Mouse (Mus musculus) hindbrain, postnatal 0 days (tissue): ENCODE data around the gene Tmem119. TPM values are rescaled to one million over a fixed set of nuclear protein-coding genes. Genes with fewer than 3 reads are reported as not detected.

Experiments
- ATAC-seq: fragments of 200-750 bp; cut with Nextera tagmentation; 2 replicates; pipeline ENCODE4 v1.8.0; 2017; ENCODE audit warnings: mild to moderate bottlenecking, moderate TSS enrichment, moderate library complexity
- DNase-seq: peaks from one replicate; pipeline ENCODE4 v3.0.0-alpha.2; 2015; ENCODE audit warnings: low spot score
- H3K27ac ChIP-seq: fragments of 300-500 bp; sonication (generic); 2 replicates; pipeline ENCODE4 v1.5.1; 2014; ENCODE audit warnings: mild to moderate bottlenecking
- H3K27me3 ChIP-seq: fragments of 300-500 bp; sonication (generic); 2 replicates; pipeline ENCODE4 v1.6.1; 2014; ENCODE audit warnings: low read length, mixed read lengths; ENCODE audit not compliant: insufficient read depth
- H3K36me3 ChIP-seq: fragments of 300-500 bp; sonication (generic); 2 replicates; pipeline ENCODE4 v1.6.1; 2014; ENCODE audit warnings: low read length, mixed read lengths; ENCODE audit not compliant: insufficient read depth
- H3K4me1 ChIP-seq: fragments of 300-500 bp; sonication (generic); 2 replicates; pipeline ENCODE4 v1.6.1; 2014; ENCODE audit warnings: antibody characterized with exemption, low read length, mixed read lengths; ENCODE audit not compliant: insufficient read depth
- H3K4me2 ChIP-seq: fragments of 300-500 bp; sonication (generic); 2 replicates; pipeline ENCODE4 v1.6.1; 2014; ENCODE audit warnings: low read depth, mild to moderate bottlenecking, low read length, moderate library complexity, mixed read lengths
- H3K4me3 ChIP-seq: fragments of 300-500 bp; sonication (generic); 2 replicates; pipeline ENCODE4 v1.5.1; 2014; ENCODE audit warnings: low read length
- H3K9ac ChIP-seq: fragments of 300-500 bp; sonication (generic); replicated peaks from 2 replicates; pipeline ENCODE4 v1.6.1; 2014; ENCODE audit warnings: mild to moderate bottlenecking, low read length, moderate library complexity, mixed read lengths
- H3K9me3 ChIP-seq: fragments of 300-500 bp; sonication (generic); 2 replicates; pipeline ENCODE4 v1.6.1; 2016; ENCODE audit warnings: low read length, mixed read lengths
- CTCF ChIP-seq: IDR thresholded peaks from 2 replicates; pipeline ENCODE4 v1.5.1; 2016; ENCODE audit warnings: antibody characterized with exemption, control low read depth, low read depth
- WGBS: fragments of 180-500 bp; shearing (Covaris S2); extraction: QIAGEN DNeasy Blood & Tissue Kit; methylation state at CpG from one replicate; pipeline ENCODE4 v1.1.7; 2014; 5-methylcytosine and 5-hydroxymethylcytosine counted together
- polyA plus RNA-seq: library from polyadenylated mRNA; unstranded; fragments of >200 nt; fragmentation: Nextera tagmentation; extraction: Ambion mirVana; gene quantifications from 2 replicates; pipeline ENCODE4 v1.2.1, GENCODE M21; 2015
- total RNA-seq: library from RNA; depleted of rRNA; stranded (reverse); fragments of >200 nt; gene quantifications from 2 replicates; pipeline ENCODE4 v1.2.3, GENCODE M21; 2014

Gene Tmem119
- total and polyA plus RNA-seq, 2 experiments from 2014 or later = 7.6 to 9.2 TPM

- no peak overlapping the region for H3K4me2 ChIP-seq
- H3K27me3 ChIP-seq = no peaks in the 10 kb centered on the region
- no peak for DNase-seq
- H3K36me3 ChIP-seq = no peaks in the 10 kb centered on the region
- TF ChIP-seq CTCF = no peak
- no peak overlapping the region for H3K27ac ChIP-seq
- no peak for ATAC-seq
- no peaks in the 10 kb centered on the region for H3K4me1 ChIP-seq
- H3K9me3 ChIP-seq = no peaks in the 10 kb centered on the region
- H3K4me3 ChIP-seq = no peak overlapping the region
- WGBS = 85% methylated on average over 7 of the region's 7 CpGs
- H3K9ac ChIP-seq = no peak overlapping the region
These were observed 25.2 kb upstream of the Tmem119 start for GRCm38 (mm10) chr5:113825558-113825957.

GRCm38 (mm10) chr5:113824228-113824627 is 23.9 kb upstream of the Tmem119 start:
- TF ChIP-seq CTCF = no peak
- Histone ChIP-seq H3K9ac (no peak overlapping the region), H3K9me3 (no peaks in the 10 kb centered on the region), H3K4me3 (no peak overlapping the region), H3K36me3 (no peaks in the 10 kb centered on the region), H3K27ac (no peak overlapping the region), H3K4me2 (no peak overlapping the region), H3K4me1 (no peaks in the 10 kb centered on the region), H3K27me3 (no peaks in the 10 kb centered on the region)
- 79% methylated on average over 4 of the region's 4 CpGs for WGBS
- ATAC-seq (no peak), DNase-seq (no peak)

- Histone ChIP-seq H3K9me3 (no peaks in the 10 kb centered on the region), H3K4me2 (no peak overlapping the region), H3K27me3 (no peaks in the 10 kb centered on the region), H3K4me3 (no peak overlapping the region), H3K4me1 (no peaks in the 10 kb centered on the region), H3K36me3 (no peaks in the 10 kb centered on the region), H3K27ac (peak overlapping the region; percentile 27; the same call in 1 of the 2 replicates), H3K9ac (no peak overlapping the region)
- no peak for TF ChIP-seq CTCF
- WGBS = 60% methylated on average over 14 of the region's 14 CpGs
- DNase-seq = peak; percentile 70
- 0 out of 2 replicates have a peak, but pooled peaks have one; percentile 35 for ATAC-seq
These were observed 18.3 kb upstream of the Tmem119 start for GRCm38 (mm10) chr5:113818572-113818971.

DNA sequence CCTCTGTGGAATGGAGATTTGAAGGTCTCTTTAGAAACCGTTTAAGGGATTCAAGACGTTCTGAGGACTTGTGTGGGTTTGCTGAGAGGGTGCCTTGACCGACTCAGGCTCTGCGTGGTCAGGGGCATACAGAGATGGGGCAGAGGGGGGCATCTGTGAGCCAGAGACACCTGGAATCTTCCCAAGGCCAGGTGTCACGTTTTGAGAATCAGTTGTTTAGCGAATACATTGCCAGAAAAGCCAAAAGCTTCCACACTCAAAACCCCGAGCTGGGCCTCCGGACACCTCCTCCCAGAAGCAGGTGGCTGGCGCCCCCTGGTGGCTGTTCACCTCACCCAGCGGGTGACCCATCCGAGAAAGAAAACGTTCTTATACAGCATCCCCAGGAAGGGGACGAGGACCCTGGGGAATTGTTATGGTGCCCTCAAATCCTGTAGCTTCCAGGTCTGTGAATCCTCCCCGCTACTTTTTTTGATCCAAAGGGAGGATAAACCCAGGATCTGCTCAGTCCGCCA is 15.4 kb upstream of the Tmem119 start:
- Histone ChIP-seq H3K9me3 (0 out of 2 replicates have a peak, but pooled peaks cover 3% of the 10 kb centered on the region), H3K4me2 (no peak overlapping the region), H3K36me3 (no peaks in the 10 kb centered on the region), H3K4me3 (no peak overlapping the region), H3K27me3 (no peaks in the 10 kb centered on the region), H3K27ac (no peak overlapping the region), H3K4me1 (no peaks in the 10 kb centered on the region), H3K9ac (no peak overlapping the region)
- peak; percentile 83 for DNase-seq
- WGBS = 13% methylated on average over 15 of the region's 15 CpGs
- peak; percentile 66 for ATAC-seq
- peak; percentile 83 for TF ChIP-seq CTCF

DNA sequence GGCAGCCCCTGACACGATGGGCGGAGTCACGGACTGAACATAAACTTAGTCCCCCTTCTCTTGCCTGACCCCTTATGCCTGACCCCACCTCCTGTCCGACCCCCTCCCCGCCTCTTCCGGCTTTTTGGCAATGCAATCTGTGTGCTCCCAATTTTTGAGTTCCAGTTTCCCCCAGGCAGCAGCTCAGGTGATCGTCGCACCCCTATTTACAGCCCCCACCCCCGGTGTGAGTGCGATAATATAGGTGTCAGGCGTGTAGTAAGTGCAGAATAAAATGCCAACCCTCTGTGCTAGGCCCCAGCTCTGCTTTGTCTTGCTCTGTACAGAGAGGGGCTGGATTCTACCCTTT is 14.7 kb upstream of the Tmem119 start:
- Histone ChIP-seq H3K4me3 (no peak overlapping the region), H3K27ac (no peak overlapping the region), H3K9me3 (0 out of 2 replicates have a peak, but pooled peaks cover 3% of the 10 kb centered on the region), H3K27me3 (no peaks in the 10 kb centered on the region), H3K36me3 (no peaks in the 10 kb centered on the region), H3K4me1 (no peaks in the 10 kb centered on the region), H3K4me2 (no peak overlapping the region), H3K9ac (no peak overlapping the region)
- no peak for DNase-seq
- 50% methylated on average over 11 of the region's 11 CpGs for WGBS
- TF ChIP-seq CTCF = no peak
- no peak for ATAC-seq

GRCm38 (mm10) chr5:113814111-113815040 is 14.1 kb upstream of the Tmem119 start:
- no peak for DNase-seq
- TF ChIP-seq CTCF = no peak
- no peak overlapping the region for H3K9ac ChIP-seq
- 0 out of 2 replicates have a peak, but pooled peaks cover 3% of the 10 kb centered on the region for H3K9me3 ChIP-seq
- no peak overlapping the region for H3K27ac ChIP-seq
- ATAC-seq = no peak
- no peak overlapping the region for H3K4me3 ChIP-seq
- no peaks in the 10 kb centered on the region for H3K36me3 ChIP-seq
- WGBS = 33% methylated on average over 27 of the region's 27 CpGs
- no peak overlapping the region for H3K4me2 ChIP-seq
- no peaks in the 10 kb centered on the region for H3K4me1 ChIP-seq
- H3K27me3 ChIP-seq = no peaks in the 10 kb centered on the region

DNA sequence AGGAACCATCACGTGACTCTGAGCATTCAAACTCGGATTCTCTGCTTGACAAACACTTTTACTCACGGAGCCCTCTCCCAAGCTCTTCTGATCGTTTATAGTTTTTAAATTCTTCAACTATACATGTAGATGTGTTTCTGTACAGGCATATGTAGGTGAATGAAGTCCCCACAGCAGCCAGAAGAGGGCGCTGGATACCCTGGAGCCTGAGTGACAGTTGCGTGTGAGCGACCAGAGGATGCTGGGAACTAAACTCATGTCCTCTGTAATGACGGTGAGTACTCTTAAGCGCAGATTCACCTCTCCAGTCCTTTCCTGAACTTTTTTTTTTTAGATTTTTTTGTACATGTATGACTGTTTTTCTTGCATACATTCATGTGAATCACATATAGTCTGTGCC is 13.3 kb upstream of the Tmem119 start:
- Histone ChIP-seq H3K4me2 (no peak overlapping the region), H3K36me3 (no peaks in the 10 kb centered on the region), H3K9ac (no peak overlapping the region), H3K27ac (no peak overlapping the region), H3K27me3 (no peaks in the 10 kb centered on the region), H3K9me3 (0 out of 2 replicates have a peak, but pooled peaks cover 3% of the 10 kb centered on the region), H3K4me3 (no peak overlapping the region), H3K4me1 (no peaks in the 10 kb centered on the region)
- no peak for ATAC-seq
- no peak; the same call in 1 of the 2 replicates for TF ChIP-seq CTCF
- no peak for DNase-seq
- WGBS = 25% methylated on average over 9 of the region's 9 CpGs
